Mouse (Mus musculus) cerebellum, postnatal 4 days (tissue): ENCODE measurements around the gene Rab7b.

ENCODE experiments used
- DNase-seq, 2 experiments: peaks; one replicate each; pipeline ENCODE4 v3.0.0; 2022; ENCODE audit warnings: low spot score in 2 of 2, mixed read lengths in 1 of 2

Gene Rab7b

GRCm38 (mm10) chr1:131688475-131688874 lies at the start of gene Rab7b:
Gene Rab7b (plus strand): TSS chr1:131688695.
- DNase-seq, result no peak

GRCm38 (mm10) chr1:131640062-131640461 lies 48.4 kb upstream of the Rab7b start:
- DNase-seq, result no peak

DNA sequence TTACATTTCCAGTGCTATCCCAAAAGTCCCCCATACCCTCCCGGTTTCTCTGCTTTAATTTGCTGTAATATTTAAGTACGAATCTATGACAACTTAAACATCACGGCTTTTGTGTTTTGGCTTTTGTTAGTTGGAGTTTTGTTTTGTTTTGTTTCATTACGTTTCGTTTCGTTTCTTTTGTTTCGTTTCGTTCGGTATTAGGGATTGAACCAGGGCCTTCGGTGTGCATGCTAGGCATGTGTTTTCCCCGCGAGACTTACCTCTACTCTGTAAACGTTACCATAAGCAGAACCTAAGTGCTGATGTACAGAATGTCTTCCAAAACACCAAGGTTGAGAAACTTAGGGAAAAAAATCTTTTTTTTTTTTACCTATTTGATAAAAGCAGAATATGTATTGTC lies 46.9 kb upstream of the Rab7b start:
- no peak for DNase-seq

GRCm38 (mm10) chr1:131642251-131642650 lies 46.2 kb upstream of the Rab7b start:
- no peak for DNase-seq

- no peak for DNase-seq
Observed at GRCm38 (mm10) chr1:131652670-131653443, 35.6 kb upstream of the Rab7b start.

DNA sequence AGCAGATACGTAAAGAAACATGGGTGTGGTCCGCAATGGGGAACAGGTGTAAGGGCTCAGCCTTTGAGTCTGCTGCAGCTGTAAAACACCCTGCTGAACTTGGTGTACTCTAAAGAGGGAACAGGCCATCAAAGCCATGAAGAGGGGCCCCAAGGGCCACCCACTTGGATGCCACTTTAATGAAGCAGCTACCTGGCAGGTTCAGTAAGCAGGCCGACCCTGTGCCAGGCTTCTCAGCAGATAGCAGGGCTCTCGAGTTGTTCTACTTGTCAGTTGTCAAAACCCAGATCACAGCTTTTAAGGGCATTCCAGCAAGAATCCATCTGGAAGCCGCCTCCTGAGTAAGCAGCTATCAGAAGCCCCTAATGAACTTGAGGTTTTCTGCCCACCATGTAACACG lies 32.9 kb upstream of the Rab7b start:
- no peak for DNase-seq

DNA sequence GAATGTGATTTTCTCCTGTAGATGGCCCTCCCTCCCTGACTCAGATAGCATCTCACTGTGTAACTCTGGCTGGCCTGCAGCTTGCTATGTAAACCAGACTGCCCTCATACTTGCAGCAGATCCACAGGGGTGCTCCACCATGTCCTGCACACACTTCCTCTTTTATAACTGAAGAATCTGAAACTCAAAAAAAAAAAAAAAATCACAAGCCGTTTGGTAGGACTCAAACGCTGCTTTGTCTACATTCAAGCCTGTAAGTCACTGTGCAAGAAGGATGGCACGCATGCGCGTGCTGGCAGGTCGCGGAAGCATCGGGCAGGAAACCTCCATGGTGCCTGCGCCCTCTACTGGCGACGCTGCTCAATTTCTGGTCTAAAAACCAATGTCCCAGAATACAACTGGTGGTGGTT lies 30.5 kb upstream of the Rab7b start:
- DNase-seq, result peak; percentile 86 to 90

DNA sequence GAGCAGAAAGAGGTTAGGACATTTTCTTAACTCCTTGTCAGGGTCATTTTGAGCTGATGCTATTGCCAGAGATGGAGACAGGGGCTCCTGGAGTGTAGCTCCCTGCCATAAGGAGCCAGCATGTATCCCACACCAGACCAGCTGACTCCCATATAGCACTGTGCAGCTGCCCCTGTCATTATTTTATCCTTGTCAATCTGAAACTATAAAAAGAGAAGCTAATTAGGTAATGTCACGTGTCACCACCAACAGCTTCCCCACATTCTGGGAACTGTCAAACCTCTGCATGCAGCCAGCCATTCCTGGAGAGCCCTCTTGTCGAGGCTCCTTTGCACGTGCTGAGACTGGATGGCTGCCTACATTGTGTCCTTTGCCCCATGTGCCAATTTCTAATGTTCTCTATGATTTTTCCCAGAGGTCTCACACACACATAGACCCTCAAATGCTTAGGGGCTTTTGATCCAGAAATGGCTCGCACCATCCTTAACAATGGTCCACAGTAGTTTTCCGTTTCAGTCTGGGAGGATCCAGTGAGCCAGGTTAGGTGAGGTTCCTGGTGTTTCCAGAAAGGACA lies 28.9 kb upstream of the Rab7b start:
- DNase-seq, result no peak

GRCm38 (mm10) chr1:131660266-131660665 lies 28.2 kb upstream of the Rab7b start:
- DNase-seq, result no peak

DNA sequence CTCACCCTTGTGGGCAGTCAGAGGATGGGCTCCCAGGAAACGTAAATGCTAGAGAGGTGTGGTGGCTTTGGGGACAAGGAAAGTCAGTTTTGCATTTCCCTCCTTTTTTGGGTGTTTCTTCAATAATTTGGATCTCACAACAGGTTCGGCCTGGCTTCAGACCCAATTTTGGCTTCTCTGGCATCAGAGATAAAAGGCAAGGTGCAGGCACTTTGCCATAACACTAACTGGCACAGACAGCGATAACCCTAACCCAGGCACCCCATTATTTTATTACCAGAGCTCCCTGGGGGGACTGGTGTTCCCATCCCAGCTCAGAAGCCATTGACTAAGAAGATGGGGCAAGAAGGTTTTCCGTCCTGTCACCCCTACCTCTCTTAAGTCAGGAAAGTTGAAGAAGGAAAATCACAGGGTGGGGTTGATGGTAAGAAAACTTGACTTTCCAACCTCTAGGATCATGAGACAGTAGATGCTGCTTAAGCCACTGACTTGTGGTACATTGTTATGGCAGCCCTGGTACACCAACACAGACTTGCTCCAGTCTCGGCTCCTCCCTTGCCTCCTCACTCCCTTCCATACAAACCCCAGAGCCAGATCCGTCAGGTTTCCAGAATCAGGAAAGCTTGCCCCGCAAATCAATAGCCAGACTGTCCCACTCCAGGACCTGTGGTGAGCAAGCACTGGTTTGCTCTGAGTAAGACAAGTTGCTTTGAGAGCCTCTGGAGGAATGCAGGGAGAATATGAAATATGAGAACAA lies 27.6 kb upstream of the Rab7b start:
- no peak for DNase-seq

DNA sequence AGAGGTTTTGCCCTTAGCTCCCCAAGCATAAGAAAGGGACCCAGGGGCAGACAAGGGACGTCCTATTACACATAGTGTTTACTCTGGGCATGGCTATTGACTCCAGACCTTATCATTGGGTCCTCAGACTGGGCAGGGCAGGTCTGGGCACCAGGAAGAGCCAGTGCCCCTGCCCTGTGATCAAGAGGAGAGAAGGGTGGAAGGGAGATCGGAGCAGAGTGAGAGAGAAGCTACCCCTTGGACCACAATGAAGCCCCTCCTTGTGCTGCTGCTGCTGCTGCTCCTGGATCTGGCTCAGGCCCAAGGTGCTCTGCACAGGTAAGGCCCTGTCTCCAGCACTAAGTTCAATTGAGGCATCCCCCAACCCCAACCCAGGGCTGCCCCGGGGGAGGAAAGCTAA lies 26.7 kb upstream of the Rab7b start:
- no peak for DNase-seq

DNA sequence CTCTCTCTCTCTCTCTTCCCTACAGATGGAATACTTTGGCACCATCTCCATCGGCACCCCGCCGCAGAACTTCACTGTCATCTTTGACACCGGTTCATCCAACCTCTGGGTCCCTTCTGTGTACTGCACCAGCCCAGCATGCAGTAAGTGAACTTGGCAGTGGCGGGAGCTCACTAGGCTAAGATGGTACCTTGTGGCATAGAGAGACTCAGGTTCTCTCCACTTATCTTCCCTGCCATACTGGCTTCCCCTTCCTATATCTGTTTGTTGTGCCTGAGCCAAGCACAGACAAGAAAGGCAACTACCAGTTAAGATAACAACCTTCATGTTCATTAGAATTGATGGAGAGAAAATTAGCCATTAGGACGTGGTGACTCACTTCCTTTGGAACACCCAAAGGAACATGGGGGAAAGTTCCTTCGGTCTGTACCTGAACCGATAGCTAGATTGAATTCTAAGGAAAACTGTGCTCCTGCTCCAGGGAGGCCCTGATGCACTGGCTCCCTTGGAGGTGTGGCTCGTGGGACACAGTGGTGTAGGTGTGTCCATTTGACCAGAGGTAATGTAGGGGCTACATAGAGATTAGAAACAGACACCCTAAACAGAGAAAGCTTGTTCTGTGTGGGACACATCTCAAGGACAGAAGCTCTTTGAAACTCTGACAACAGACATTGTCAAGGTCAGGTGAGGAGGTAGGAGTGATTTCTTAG lies 25.1 kb upstream of the Rab7b start:
- no peak for DNase-seq

GRCm38 (mm10) chr1:131664136-131664535 lies 24.4 kb upstream of the Rab7b start:
- DNase-seq, result no peak

DNA sequence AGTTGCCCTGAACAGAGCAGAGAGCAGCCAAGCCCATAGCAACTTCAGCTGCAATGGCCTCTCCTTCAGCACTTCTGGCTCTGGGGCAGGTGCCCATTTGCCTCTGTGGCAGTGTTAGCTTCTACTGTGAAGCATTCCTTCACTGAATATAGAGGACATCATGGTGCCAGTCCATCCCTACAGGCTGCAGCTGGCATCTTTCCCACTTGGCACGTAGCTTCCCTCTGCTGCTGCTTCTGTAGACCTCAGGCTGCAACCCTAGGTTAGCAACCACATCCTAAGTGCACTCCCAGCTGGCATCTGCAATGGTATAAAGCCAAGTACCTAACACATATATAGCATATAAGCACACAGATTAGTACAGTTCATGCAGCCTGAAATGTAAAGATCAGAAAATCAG lies 22.6 kb upstream of the Rab7b start:
- DNase-seq, result peak in 1 of 2 experiments; percentile 15

DNA sequence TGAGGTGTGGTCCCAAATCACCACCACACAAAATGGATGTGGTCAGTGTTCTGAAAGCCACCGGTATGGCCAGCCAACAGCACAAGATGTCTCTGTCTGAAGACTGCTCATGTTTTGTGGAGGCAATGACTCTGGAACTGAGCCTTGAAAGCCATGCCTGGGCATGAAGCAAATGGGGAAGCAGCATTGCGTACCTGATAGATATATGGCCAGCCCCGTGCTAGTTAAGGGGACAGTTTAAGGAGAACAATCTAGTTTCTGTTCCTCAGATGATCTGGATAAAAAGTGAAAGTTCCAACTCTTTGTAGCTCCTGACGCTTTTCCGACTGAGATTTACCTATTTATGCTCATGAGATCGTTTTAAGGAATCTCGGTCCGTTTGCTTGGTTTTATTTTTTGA lies 17.4 kb upstream of the Rab7b start:
- no peak for DNase-seq

GRCm38 (mm10) chr1:131672361-131672760 lies 16.1 kb upstream of the Rab7b start:
- DNase-seq, result no peak

- DNase-seq, result no peak
Observed at GRCm38 (mm10) chr1:131679644-131680043, 8.9 kb upstream of the Rab7b start.

DNA sequence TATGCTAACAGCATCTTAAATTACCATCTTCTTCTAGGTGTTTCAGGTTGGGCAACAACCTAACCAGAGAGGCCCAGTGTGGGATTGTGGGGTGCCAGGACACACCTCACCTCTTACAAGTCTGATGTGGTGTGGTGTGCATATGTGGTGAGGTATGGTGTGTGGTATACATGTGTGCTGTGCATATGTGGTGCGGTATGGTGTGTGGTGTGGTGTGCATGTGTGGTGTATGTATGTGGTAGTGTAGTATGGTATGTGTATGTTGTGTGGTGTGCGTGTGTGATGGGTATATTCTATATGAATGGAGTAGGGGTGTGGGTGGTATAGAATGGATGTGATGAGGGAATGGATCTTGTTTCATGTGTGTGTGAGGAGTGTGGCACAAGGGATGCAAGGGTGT lies 756 bp upstream of the Rab7b start:
- no peak for DNase-seq

- DNase-seq, result no peak
Observed at GRCm38 (mm10) chr1:131689016-131689415, 521 bp downstream of the Rab7b start.

DNA sequence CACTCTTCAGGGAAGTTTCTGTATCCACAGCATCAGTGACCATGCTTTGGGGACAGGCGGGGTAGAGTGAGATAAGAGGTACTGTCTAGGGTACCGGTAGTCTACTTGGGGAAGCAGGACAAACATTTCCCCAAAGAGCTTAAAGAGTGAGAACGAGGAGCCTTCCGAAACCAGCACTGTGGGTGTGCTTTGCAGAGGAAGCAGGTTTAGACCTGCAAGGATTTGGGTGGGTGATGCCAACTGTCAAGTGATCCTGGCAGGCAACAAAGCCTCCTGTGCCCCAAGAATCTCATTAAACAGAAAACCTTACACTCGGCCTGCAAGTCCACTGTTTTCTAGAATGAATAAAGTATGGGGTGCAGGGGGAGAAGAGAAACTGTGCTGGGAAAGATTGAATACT lies 1.4 kb downstream of the Rab7b start:
- DNase-seq, result no peak

DNA sequence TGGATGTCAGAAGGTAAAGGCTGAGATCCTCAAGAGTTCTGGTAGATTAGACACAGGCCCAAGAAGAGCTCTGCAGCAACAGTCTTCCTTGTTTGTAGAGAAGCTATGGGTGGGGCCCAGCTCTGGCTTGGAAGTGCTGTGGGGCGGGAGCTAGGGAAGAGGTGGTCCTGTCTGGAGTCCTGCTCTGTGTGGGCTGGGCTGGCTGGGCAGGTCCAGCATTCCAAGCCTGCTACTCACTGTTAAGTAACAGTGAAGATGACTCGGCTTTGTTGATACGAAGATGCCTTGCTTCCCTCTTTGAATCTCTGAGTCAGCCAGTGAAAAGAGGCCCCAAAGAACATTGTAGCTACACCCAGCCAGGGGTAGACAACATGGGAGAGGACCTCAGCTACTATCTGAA lies 1.9 kb downstream of the Rab7b start:
- no peak for DNase-seq

GRCm38 (mm10) chr1:131691356-131691755 lies 2.9 kb downstream of the Rab7b start:
- no peak for DNase-seq
